Mouse (Mus musculus) CD4-positive, CD25-positive, alpha-beta regulatory T cell, adult 4 months (primary cell): ENCODE results near the gene Auts2. TPM values are rescaled to one million over a fixed set of nuclear protein-coding genes. Genes with fewer than 3 reads are reported as not detected.

Experiments
- ATAC-seq: one replicate; pipeline ENCODE4 v1.8.0; 2017
- polyA plus RNA-seq, 2 experiments: library from polyadenylated mRNA; unstranded; fragments of 100-300 nt; shearing (Covaris generic); gene quantifications; one replicate each; pipeline ENCODE4 v1.2.1; 2017

Auts2 gene
- polyA plus RNA-seq, 2 experiments from 2014 or later: 0.75 TPM; not detected in 1

- ATAC-seq: no peak
Measured at GRCm38 (mm10) chr5:131492535-131492934, 1050.6 kb downstream of the Auts2 start.

- ATAC-seq: no peak
Measured at GRCm38 (mm10) chr5:131491843-131492242, 1051.3 kb downstream of the Auts2 start.

- ATAC-seq: no peak
Measured at GRCm38 (mm10) chr5:131490811-131491210, 1052.3 kb downstream of the Auts2 start.

- no peak for ATAC-seq
Measured at GRCm38 (mm10) chr5:131489846-131490245, 1053.3 kb downstream of the Auts2 start.

- no peak for ATAC-seq
Measured at GRCm38 (mm10) chr5:131486527-131486926, 1056.6 kb downstream of the Auts2 start.

GRCm38 (mm10) chr5:131475278-131475677 lies 1067.9 kb downstream of the Auts2 start:
- ATAC-seq: no peak

- no peak for ATAC-seq
Measured at GRCm38 (mm10) chr5:131468609-131469008, 1074.5 kb downstream of the Auts2 start.

GRCm38 (mm10) chr5:131466131-131466530 lies 1077.0 kb downstream of the Auts2 start:
- ATAC-seq: no peak

- ATAC-seq: no peak
Measured at GRCm38 (mm10) chr5:131463402-131463801, 1079.7 kb downstream of the Auts2 start.

- ATAC-seq: no peak
Measured at GRCm38 (mm10) chr5:131459951-131460350, 1083.2 kb downstream of the Auts2 start.

GRCm38 (mm10) chr5:131459549-131459948 lies 1083.6 kb downstream of the Auts2 start:
- ATAC-seq: no peak

- ATAC-seq: no peak
Measured at GRCm38 (mm10) chr5:131458700-131459099, 1084.4 kb downstream of the Auts2 start.

GRCm38 (mm10) chr5:131457999-131458398 lies 1085.1 kb downstream of the Auts2 start:
- ATAC-seq: no peak

GRCm38 (mm10) chr5:131449181-131449868 lies 1093.8 kb downstream of the Auts2 start:
- ATAC-seq: no peak

- no peak for ATAC-seq
Measured at GRCm38 (mm10) chr5:131435239-131435876, 1107.8 kb downstream of the Auts2 start.

GRCm38 (mm10) chr5:131433291-131433690 lies 1109.9 kb downstream of the Auts2 start:
- no peak for ATAC-seq

GRCm38 (mm10) chr5:131431896-131432295 lies 1111.2 kb downstream of the Auts2 start:
- no peak for ATAC-seq

GRCm38 (mm10) chr5:131430109-131430508 lies 1113.0 kb downstream of the Auts2 start:
- no peak for ATAC-seq

GRCm38 (mm10) chr5:131429563-131429962 lies 1113.6 kb downstream of the Auts2 start:
- ATAC-seq: no peak

- ATAC-seq: no peak
Measured at GRCm38 (mm10) chr5:131427734-131428413, 1115.3 kb downstream of the Auts2 start.

GRCm38 (mm10) chr5:131422737-131423136 lies 1120.4 kb downstream of the Auts2 start:
- ATAC-seq: no peak

- ATAC-seq: no peak
Measured at GRCm38 (mm10) chr5:131420406-131420805, 1122.7 kb downstream of the Auts2 start.

- no peak for ATAC-seq
Measured at GRCm38 (mm10) chr5:131415902-131416545, 1127.1 kb downstream of the Auts2 start.
